Mouse (Mus musculus) thymus, adult 2 months (tissue): ENCODE results near the gene Dcst1. TPM values are rescaled to one million over a fixed set of nuclear protein-coding genes. Genes with fewer than 3 reads are reported as not detected.

Source experiments
- DNase-seq: peaks from one replicate; pipeline ENCODE4 v3.0.0; 2021
- H3K27ac ChIP-seq: fragments of 200-500 bp; 2 replicates; pipeline ENCODE4 v1.5.1; 2012; ENCODE audit warnings: low read length, control low read depth; ENCODE audit not compliant: control insufficient read depth, insufficient read depth
- H3K27me3 ChIP-seq: fragments of 200-500 bp; 2 replicates; pipeline ENCODE4 v1.6.1; 2012; ENCODE audit warnings: mild to moderate bottlenecking, low read length, moderate library complexity, mixed read lengths; ENCODE audit not compliant: control insufficient read depth, insufficient read depth
- H3K36me3 ChIP-seq: fragments of 200-500 bp; 2 replicates; pipeline ENCODE4 v1.6.1; 2012; ENCODE audit warnings: mild to moderate bottlenecking, low read length, moderate library complexity; ENCODE audit not compliant: control insufficient read depth, insufficient read depth
- H3K4me1 ChIP-seq: fragments of 200-500 bp; replicated peaks from 2 replicates; pipeline ENCODE4 v1.6.1; 2012; ENCODE audit warnings: low read length; ENCODE audit not compliant: control insufficient read depth, insufficient read depth
- H3K4me3 ChIP-seq: fragments of 200-500 bp; 2 replicates; pipeline ENCODE4 v1.5.1; 2012; ENCODE audit warnings: mild to moderate bottlenecking, low read length, control low read depth, moderate library complexity; ENCODE audit not compliant: control insufficient read depth, insufficient read depth
- CTCF ChIP-seq: fragments of 200-500 bp; IDR thresholded peaks from 2 replicates; pipeline ENCODE4 v1.5.1; 2012; ENCODE audit warnings: mild to moderate bottlenecking, control low read depth, low read length, moderate library complexity, borderline replicate concordance; ENCODE audit not compliant: control insufficient read depth, poor library complexity, insufficient read depth; ENCODE audit errors: extremely low read depth
- POLR2A ChIP-seq: fragments of 200-500 bp; IDR thresholded peaks from 2 replicates; pipeline ENCODE4 v1.6.1; 2012; ENCODE audit warnings: mild to moderate bottlenecking, low read length, control low read depth, moderate library complexity; ENCODE audit not compliant: control insufficient read depth, poor library complexity, insufficient read depth; ENCODE audit errors: extremely low read depth
- WGBS: fragments of 180-500 bp; shearing (Covaris S2); methylation state at CpG from one replicate; pipeline ENCODE4 v1.1.7; 2018; 5-methylcytosine and 5-hydroxymethylcytosine counted together
- polyA plus RNA-seq: library from polyadenylated mRNA; depleted of rRNA; stranded (reverse); fragments of >200 nt; gene quantifications from 2 replicates; pipeline ENCODE4 v1.2.3, GENCODE M21; 2012; rRNA removed

Dcst1 gene
- polyA plus RNA-seq, 1 experiment: 0.24 TPM

DNA sequence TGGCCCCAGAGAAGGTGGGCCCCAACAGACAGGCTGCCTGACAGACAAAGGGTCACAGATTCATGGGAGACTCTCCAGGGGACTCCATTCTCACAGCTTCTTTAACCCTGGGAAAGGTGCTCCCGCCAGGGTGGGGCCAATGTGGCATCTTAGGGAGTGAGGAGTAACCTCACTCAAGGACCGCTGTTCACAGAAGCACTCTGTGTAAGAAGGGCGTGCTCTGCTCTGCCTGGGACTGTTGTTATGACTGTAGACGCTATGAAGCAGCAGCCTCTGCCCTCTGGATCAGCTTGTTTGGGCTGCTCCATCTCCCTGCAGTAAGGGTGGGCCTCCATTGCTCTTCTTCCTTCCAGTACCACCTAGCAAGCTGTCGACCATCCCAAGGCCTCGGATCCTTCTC lies 60.6 kb downstream of the Dcst1 start:
- DNase-seq: no peak
- Histone ChIP-seq H3K27me3 (no peaks in the 10 kb centered on the region), H3K36me3 (no peaks in the 10 kb centered on the region), H3K27ac (no peak overlapping the region), H3K4me3 (no peak overlapping the region), H3K4me1 (peaks cover 9% of the 10 kb centered on the region)
- no peak for TF ChIP-seq CTCF
- TF ChIP-seq POLR2A: no peak
- WGBS: 92% methylated on average over 6 of the region's 6 CpGs

DNA sequence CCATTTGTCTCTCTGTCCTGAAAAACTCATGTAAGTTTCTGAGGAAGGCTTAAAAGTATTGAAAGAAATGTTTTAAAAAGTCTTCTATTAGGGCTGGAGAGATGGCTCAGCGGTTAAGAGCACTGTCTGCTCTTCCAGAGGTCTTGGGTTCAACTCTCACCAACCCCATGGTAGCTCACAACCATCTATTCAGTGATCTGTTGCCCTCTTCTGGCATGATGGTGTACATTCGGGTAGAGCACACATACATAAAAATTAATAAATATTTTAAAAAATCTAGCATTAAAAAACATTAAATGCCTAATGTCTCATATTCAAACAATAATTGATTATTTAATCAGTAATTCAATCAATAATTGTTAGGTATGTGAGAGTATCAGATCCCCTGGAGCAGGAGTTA lies 64.5 kb downstream of the Dcst1 start:
- no peak for DNase-seq
- TF ChIP-seq CTCF (no peak), POLR2A (no peak)
- H3K27ac ChIP-seq: no peak overlapping the region
- H3K27me3 ChIP-seq: no peaks in the 10 kb centered on the region
- H3K36me3 ChIP-seq: no peaks in the 10 kb centered on the region
- 69% methylated on average over 2 of the region's 2 CpGs for WGBS
- H3K4me3 ChIP-seq: no peak overlapping the region
- H3K4me1 ChIP-seq: peaks cover 13% of the 10 kb centered on the region

Other genes starting within 250 kb of the Dcst1 start
- 2.2 and 2.7 TPM in 2 replicates for gene Pklr, start 229.1 kb downstream of the Dcst1 start, polyA plus RNA-seq
- 15.9 and 18.1 TPM in 2 replicates for gene Hcn3, start 205.1 kb downstream of the Dcst1 start, polyA plus RNA-seq
- gene Clk2, start 200.5 kb downstream of the Dcst1 start, polyA plus RNA-seq: 117 and 126 TPM in 2 replicates
- 240 and 251 TPM in 2 replicates for gene Scamp3, start 187.8 kb downstream of the Dcst1 start, polyA plus RNA-seq
- gene Fam189b, start 182.1 kb downstream of the Dcst1 start, polyA plus RNA-seq: 250 and 278 TPM in 2 replicates
- gene Gba, start 162.3 kb downstream of the Dcst1 start, polyA plus RNA-seq: 98.8 and 117 TPM in 2 replicates
- 7.2 and 10.9 TPM in 2 replicates for gene Thbs3, start 150.1 kb downstream of the Dcst1 start, polyA plus RNA-seq
- 209 and 224 TPM in 2 replicates for gene Mtx1, start 138.2 kb downstream of the Dcst1 start, polyA plus RNA-seq
- 14.1 and 14.4 TPM in 2 replicates for gene Muc1, start 136.2 kb downstream of the Dcst1 start, polyA plus RNA-seq
- gene Krtcap2, start 119.3 kb downstream of the Dcst1 start, polyA plus RNA-seq: 171 and 183 TPM in 2 replicates
- 12.1 and 13.0 TPM in 2 replicates for gene Trim46, start 118.9 kb downstream of the Dcst1 start, polyA plus RNA-seq
- gene Dpm3, start 105.9 kb downstream of the Dcst1 start, polyA plus RNA-seq: 477 and 588 TPM in 2 replicates
- gene Slc50a1, start 94.7 kb downstream of the Dcst1 start, polyA plus RNA-seq: 196 and 251 TPM in 2 replicates
- gene Efna1, start 84.1 kb downstream of the Dcst1 start, polyA plus RNA-seq: 6.3 and 9.7 TPM in 2 replicates
- 3.7 and 4.2 TPM in 2 replicates for gene Efna3, start 42.3 kb downstream of the Dcst1 start, polyA plus RNA-seq
- 12.5 TPM in 2 replicates for gene Efna4, start 27.2 kb downstream of the Dcst1 start, polyA plus RNA-seq
- gene Adam15, start 15.3 kb downstream of the Dcst1 start, polyA plus RNA-seq: 38.7 and 49.6 TPM in 2 replicates
- 0.36 and 0.50 TPM in 2 replicates for gene Dcst2, start 3.3 kb downstream of the Dcst1 start, polyA plus RNA-seq
- 59.8 and 64.9 TPM in 2 replicates for gene Zbtb7b, start 29.5 kb upstream of the Dcst1 start, polyA plus RNA-seq
- gene Lenep, start 37.5 kb upstream of the Dcst1 start, polyA plus RNA-seq: 0.66 TPM in 1 of 2 replicates, not detected in the other
- 57.0 and 58.3 TPM in 2 replicates for gene Flad1, start 46.6 kb upstream of the Dcst1 start, polyA plus RNA-seq
- gene Cks1b, start 53.1 kb upstream of the Dcst1 start, polyA plus RNA-seq: 104 TPM in 2 replicates
- gene Shc1, start 53.2 kb upstream of the Dcst1 start, polyA plus RNA-seq: 89.9 and 92.1 TPM in 2 replicates
- 82.3 and 133 TPM in 2 replicates for gene Pygo2, start 65.0 kb upstream of the Dcst1 start, polyA plus RNA-seq
- 36.5 and 41.6 TPM in 2 replicates for gene Pbxip1, start 71.5 kb upstream of the Dcst1 start, polyA plus RNA-seq
- gene Pmvk, start 89.3 kb upstream of the Dcst1 start, polyA plus RNA-seq: 20.0 and 22.6 TPM in 2 replicates
- gene Kcnn3, start 154.9 kb upstream of the Dcst1 start, polyA plus RNA-seq: 1.6 and 2.4 TPM in 2 replicates